In genomic region chr5:134945266-134945959, GRCm38 (mm10) we compare ENCODE assay signal across 13 mouse cellular contexts. TPM values are rescaled to one million over a fixed set of nuclear protein-coding genes. Genes with fewer than 3 reads are reported as not detected.
DNase-seq lines count a peak whose midpoint lies in the region; ATAC-seq and TF ChIP-seq lines count a peak whose summit lies in the region.
"Had no signal": no experiment of that assay in that cellular context is flagged by ENCODE, and none has a peak within 500 bp of the region (broad histone marks: within the 10 kb centered on the region; RNA-seq: fewer than 3 reads in every experiment).

No protein-coding gene starts in this region.

- TF ChIP-seq CTCF in hindbrain, postnatal 0 days (IDR thresholded peaks at IDR 0.05; ENCODE audit: low read depth) = no peak
- TF ChIP-seq CTCF in E14TG2a.4 (conservative IDR thresholded peaks at IDR 0.05; ENCODE audit: low read length) = no peak

- 46% methylated on average over 18 of the region's 19 CpGs for WGBS in hindbrain, embryonic 12.5 days
- WGBS in hindbrain, postnatal 0 days = 57% methylated on average over 17 of the region's 19 CpGs
- 42% methylated on average over 17 of the region's 19 CpGs for WGBS in limb, embryonic 13.5 days

- intact Hi-C loops in gastrocnemius, postnatal 36 days (cut with DNase I) = no loop called here

- peaks cover 9% of the 10 kb centered on the region for H3K4me1 ChIP-seq in hindbrain, embryonic 12.5 days
- H3K4me1 ChIP-seq in hindbrain, postnatal 0 days (ENCODE audit: insufficient read depth, low read length) = no peaks in the 10 kb centered on the region
- peaks cover 83% of the 10 kb centered on the region for H3K4me1 ChIP-seq in E14TG2a.4 (replicated peaks; ENCODE audit: low read depth, low read length)
- H3K4me1 ChIP-seq in limb, embryonic 13.5 days = peaks cover 18% of the 10 kb centered on the region
- H3K4me1 ChIP-seq: forebrain, embryonic 13.5 days had no signal

- peak overlapping the region; percentile 15 for H3K4me3 ChIP-seq in hindbrain, embryonic 12.5 days
- H3K4me3 ChIP-seq in hindbrain, postnatal 0 days (ENCODE audit: low read length) = no peak overlapping the region
- peak overlapping the region; percentile 93 for H3K4me3 ChIP-seq in E14TG2a.4 (replicated peaks; ENCODE audit: low read length)
- peak overlapping the region; percentile 34 for H3K4me3 ChIP-seq in limb, embryonic 13.5 days
- H3K4me3 ChIP-seq: forebrain, embryonic 13.5 days had no signal

- no peak overlapping the region; the same call in 1 of the 2 replicates for H3K4me2 ChIP-seq in hindbrain, embryonic 12.5 days (replicated peaks)
- no peak overlapping the region for H3K4me2 ChIP-seq in hindbrain, postnatal 0 days (ENCODE audit: low read depth, low read length)
- peak overlapping the region; percentile 52 for H3K4me2 ChIP-seq in limb, embryonic 13.5 days (replicated peaks)
- H3K4me2 ChIP-seq: forebrain, embryonic 13.5 days had no signal

- H3K9ac ChIP-seq in hindbrain, embryonic 12.5 days = no peak overlapping the region
- no peak overlapping the region for H3K9ac ChIP-seq in hindbrain, postnatal 0 days (replicated peaks; ENCODE audit: low read length)
- H3K9ac ChIP-seq in limb, embryonic 13.5 days = peak overlapping the region; percentile 54
- H3K9ac ChIP-seq: forebrain, embryonic 13.5 days had no signal

- no peaks in the 10 kb centered on the region for H3K9me3 ChIP-seq in hindbrain, embryonic 12.5 days (replicated peaks)
- H3K9me3 ChIP-seq in hindbrain, postnatal 0 days (ENCODE audit: low read length) = no peaks in the 10 kb centered on the region
- no peaks in the 10 kb centered on the region for H3K9me3 ChIP-seq in E14TG2a.4 (ENCODE audit: low read length)
- H3K9me3 ChIP-seq in limb, embryonic 13.5 days = no peaks in the 10 kb centered on the region
- H3K9me3 ChIP-seq: forebrain, embryonic 13.5 days had no signal

- no peaks in the 10 kb centered on the region for H3K36me3 ChIP-seq in hindbrain, embryonic 12.5 days
- H3K36me3 ChIP-seq in hindbrain, postnatal 0 days (ENCODE audit: insufficient read depth, low read length) = no peaks in the 10 kb centered on the region
- H3K36me3 ChIP-seq in E14TG2a.4 (ENCODE audit: insufficient read depth, low read length) = peaks cover 27% of the 10 kb centered on the region
- no peaks in the 10 kb centered on the region for H3K36me3 ChIP-seq in limb, embryonic 13.5 days

- peaks cover 41% of the 10 kb centered on the region for H3K27me3 ChIP-seq in hindbrain, embryonic 12.5 days
- H3K27me3 ChIP-seq in hindbrain, postnatal 0 days (ENCODE audit: insufficient read depth, low read length) = peaks cover 10% of the 10 kb centered on the region; the same call in 1 of the 2 replicates
- H3K27me3 ChIP-seq in E14TG2a.4 (ENCODE audit: insufficient read depth, low read length) = no peaks in the 10 kb centered on the region
- peaks cover 48% of the 10 kb centered on the region for H3K27me3 ChIP-seq in limb, embryonic 13.5 days

- no peak for DNase-seq in hindbrain, postnatal 0 days (ENCODE audit: low spot score)
- DNase-seq in R1 (ENCODE audit: low read depth, low spot score) = peak; percentile 88
- no peak for DNase-seq in frontal cortex, postnatal 14 days (ENCODE audit: low spot score in 2 of 2)
- DNase-seq in gastrocnemius, postnatal 36 days = no peak
- DNase-seq in spleen, adult 12 weeks (ENCODE audit: low spot score) = no peak
- DNase-seq: gastrocnemius, postnatal 25 days had no signal

- no peak for ATAC-seq in hindbrain, embryonic 12.5 days (ENCODE audit: low FRiP score)
- no peak for ATAC-seq in hindbrain, postnatal 0 days
- ATAC-seq in limb, embryonic 13.5 days (ENCODE audit: low FRiP score, low read depth) = no peak
- ATAC-seq: forebrain, embryonic 13.5 days had no signal

- no peak overlapping the region for H3K27ac ChIP-seq in hindbrain, embryonic 12.5 days
- no peak overlapping the region for H3K27ac ChIP-seq in hindbrain, postnatal 0 days
- H3K27ac ChIP-seq in limb, embryonic 13.5 days = no peak overlapping the region
- H3K27ac ChIP-seq: forebrain, embryonic 13.5 days had no signal

RNA-seq across cellular contexts. Expression of gene Cldn4, which starts 1.3 kb away (rescaled TPM):
- 4.2 and 6.1 TPM in 2 replicates for polyA plus RNA-seq in hindbrain, embryonic 12.5 days (2016; fragmentation: Nextera tagmentation; extraction: Ambion mirVana)
- total RNA-seq in hindbrain, postnatal 0 days (2014; rRNA removed) = not detected in 2 replicates
- not detected in 2 replicates for polyA plus RNA-seq in hindbrain, postnatal 0 days (2015; fragmentation: Nextera tagmentation; extraction: Ambion mirVana)
- 16.7 and 18.9 TPM in 2 replicates for polyA plus RNA-seq in limb, embryonic 13.5 days (2015; fragmentation: Nextera tagmentation; extraction: Ambion mirVana)
- total RNA-seq in gastrocnemius, postnatal 36 days (2021) = not detected
- total RNA-seq: common myeloid progenitor, adult 5-6 weeks; gastrocnemius, postnatal 25 days; megakaryocyte progenitor cell, adult 5-6 weeks had no signal
- polyA plus RNA-seq: forebrain, embryonic 13.5 days had no signal

RNA-seq across cellular contexts. Expression of gene Mettl27, which starts 13.2 kb away (rescaled TPM):
- polyA plus RNA-seq in hindbrain, embryonic 12.5 days (2016; fragmentation: Nextera tagmentation; extraction: Ambion mirVana) = 10.4 and 10.5 TPM in 2 replicates
- 8.1 and 10.9 TPM in 2 replicates for total RNA-seq in hindbrain, postnatal 0 days (2014; rRNA removed)
- polyA plus RNA-seq in hindbrain, postnatal 0 days (2015; fragmentation: Nextera tagmentation; extraction: Ambion mirVana) = 8.5 and 11.0 TPM in 2 replicates
- polyA plus RNA-seq in limb, embryonic 13.5 days (2015; fragmentation: Nextera tagmentation; extraction: Ambion mirVana) = 19.9 and 21.7 TPM in 2 replicates
- total RNA-seq in gastrocnemius, postnatal 36 days (2021) = 1 to 10 TPM; 5.1 to 6.4 TPM

RNA-seq across cellular contexts. Expression of gene Cldn13, which starts 30.1 kb away (rescaled TPM):
- 2.4 and 2.6 TPM in 2 replicates for polyA plus RNA-seq in hindbrain, embryonic 12.5 days (2016; fragmentation: Nextera tagmentation; extraction: Ambion mirVana)
- total RNA-seq in hindbrain, postnatal 0 days (2014; rRNA removed) = not detected in 2 replicates
- polyA plus RNA-seq in hindbrain, postnatal 0 days (2015; fragmentation: Nextera tagmentation; extraction: Ambion mirVana) = not detected in 2 replicates
- polyA plus RNA-seq in limb, embryonic 13.5 days (2015; fragmentation: Nextera tagmentation; extraction: Ambion mirVana) = 0.45 and 2.0 TPM in 2 replicates
- not detected for total RNA-seq in gastrocnemius, postnatal 36 days (2021)
- total RNA-seq: CH12.LX; gastrocnemius, postnatal 25 days had no signal
- polyA plus RNA-seq: forebrain, embryonic 13.5 days had no signal

RNA-seq across cellular contexts. Expression of gene Tmem270, which starts 38.9 kb away (rescaled TPM):
- not detected in 2 replicates for polyA plus RNA-seq in hindbrain, embryonic 12.5 days (2016; fragmentation: Nextera tagmentation; extraction: Ambion mirVana)
- not detected in 2 replicates for total RNA-seq in hindbrain, postnatal 0 days (2014; rRNA removed)
- polyA plus RNA-seq in hindbrain, postnatal 0 days (2015; fragmentation: Nextera tagmentation; extraction: Ambion mirVana) = not detected in 2 replicates
- polyA plus RNA-seq in limb, embryonic 13.5 days (2015; fragmentation: Nextera tagmentation; extraction: Ambion mirVana) = not detected in 2 replicates
- total RNA-seq in gastrocnemius, postnatal 36 days (2021) = not detected
- total RNA-seq: CH12.LX; common myeloid progenitor, adult 5-6 weeks; gastrocnemius, postnatal 25 days; megakaryocyte progenitor cell, adult 5-6 weeks had no signal
- polyA plus RNA-seq: forebrain, embryonic 13.5 days had no signal

RNA-seq across cellular contexts. Expression of gene Cldn3, which starts 40.6 kb away (rescaled TPM):
- polyA plus RNA-seq in hindbrain, embryonic 12.5 days (2016; fragmentation: Nextera tagmentation; extraction: Ambion mirVana) = 8.2 and 18.3 TPM in 2 replicates
- 3.6 and 10.5 TPM in 2 replicates for total RNA-seq in hindbrain, postnatal 0 days (2014; rRNA removed)
- polyA plus RNA-seq in hindbrain, postnatal 0 days (2015; fragmentation: Nextera tagmentation; extraction: Ambion mirVana) = 4.7 and 5.9 TPM in 2 replicates
- 8.1 and 8.4 TPM in 2 replicates for polyA plus RNA-seq in limb, embryonic 13.5 days (2015; fragmentation: Nextera tagmentation; extraction: Ambion mirVana)
- total RNA-seq in gastrocnemius, postnatal 36 days (2021) = not detected
- total RNA-seq: CH12.LX; common myeloid progenitor, adult 5-6 weeks; megakaryocyte progenitor cell, adult 5-6 weeks had no signal
